Mouse (Mus musculus) hindlimb bud, embryonic 11.5 days (tissue): ENCODE results near the gene Rnd1.

Source experiments
- DNase-seq: peaks from one replicate; pipeline ENCODE4 v3.0.0-alpha.2; 2012; ENCODE audit warnings: low read depth, low spot score; ENCODE audit errors: extremely low spot score

Rnd1 gene

GRCm38 (mm10) chr15:98676940-98677728 lies at the start of gene Rnd1:
Gene Rnd1, minus strand, starts transcription at chr15:98677461.
- peak; percentile 68 for DNase-seq

- DNase-seq: no peak
These were observed 49.5 kb upstream of the Rnd1 start for GRCm38 (mm10) chr15:98726746-98727145.

GRCm38 (mm10) chr15:98726079-98726478 lies 48.8 kb upstream of the Rnd1 start:
- no peak for DNase-seq

- DNase-seq: no peak
These were observed 47.2 kb upstream of the Rnd1 start for GRCm38 (mm10) chr15:98724441-98724840.

- no peak for DNase-seq
These were observed 45.6 kb upstream of the Rnd1 start for GRCm38 (mm10) chr15:98722854-98723253.

GRCm38 (mm10) chr15:98722191-98722590 lies 44.9 kb upstream of the Rnd1 start:
- DNase-seq: no peak

- DNase-seq: no peak
These were observed 40.0 kb upstream of the Rnd1 start for GRCm38 (mm10) chr15:98717301-98717700.

GRCm38 (mm10) chr15:98714230-98714652 lies 37.0 kb upstream of the Rnd1 start:
- DNase-seq: no peak

- DNase-seq: no peak
These were observed 33.2 kb upstream of the Rnd1 start for GRCm38 (mm10) chr15:98710442-98710841.

GRCm38 (mm10) chr15:98707766-98708372 lies 30.6 kb upstream of the Rnd1 start, which contains the start of gene Ccdc65:
Gene Ccdc65, plus strand, starts transcription at chr15:98708207.
- DNase-seq: peak; percentile 63

- DNase-seq: no peak
These were observed 27.1 kb upstream of the Rnd1 start for GRCm38 (mm10) chr15:98704312-98704711.

- no peak for DNase-seq
These were observed 22.2 kb upstream of the Rnd1 start for GRCm38 (mm10) chr15:98699190-98700105.

- DNase-seq: no peak
These were observed 19.0 kb upstream of the Rnd1 start for GRCm38 (mm10) chr15:98696216-98696615.

GRCm38 (mm10) chr15:98695726-98696125 lies 18.5 kb upstream of the Rnd1 start:
- no peak for DNase-seq

- no peak for DNase-seq
These were observed 15.0 kb upstream of the Rnd1 start for GRCm38 (mm10) chr15:98692171-98692715.

GRCm38 (mm10) chr15:98691486-98692147 lies 14.4 kb upstream of the Rnd1 start:
- no peak for DNase-seq

GRCm38 (mm10) chr15:98689682-98690081 lies 12.4 kb upstream of the Rnd1 start:
- DNase-seq: no peak

GRCm38 (mm10) chr15:98685926-98686325 lies 8.7 kb upstream of the Rnd1 start:
- no peak for DNase-seq

GRCm38 (mm10) chr15:98683746-98684145 lies 6.5 kb upstream of the Rnd1 start:
- DNase-seq: no peak

GRCm38 (mm10) chr15:98683177-98683576 lies 5.9 kb upstream of the Rnd1 start:
- DNase-seq: no peak

- no peak for DNase-seq
These were observed 4.4 kb upstream of the Rnd1 start for GRCm38 (mm10) chr15:98681633-98682032.
